Mouse (Mus musculus) spleen, postnatal 36 days (tissue): ENCODE data around the gene Gm13078.

Experiments used
- DNase-seq, 2 experiments: peaks; one replicate each; pipeline ENCODE4 v3.0.0; 2022; ENCODE audit warnings: low spot score in 2 of 2, mixed read lengths in 1 of 2

Gm13078 gene

DNA sequence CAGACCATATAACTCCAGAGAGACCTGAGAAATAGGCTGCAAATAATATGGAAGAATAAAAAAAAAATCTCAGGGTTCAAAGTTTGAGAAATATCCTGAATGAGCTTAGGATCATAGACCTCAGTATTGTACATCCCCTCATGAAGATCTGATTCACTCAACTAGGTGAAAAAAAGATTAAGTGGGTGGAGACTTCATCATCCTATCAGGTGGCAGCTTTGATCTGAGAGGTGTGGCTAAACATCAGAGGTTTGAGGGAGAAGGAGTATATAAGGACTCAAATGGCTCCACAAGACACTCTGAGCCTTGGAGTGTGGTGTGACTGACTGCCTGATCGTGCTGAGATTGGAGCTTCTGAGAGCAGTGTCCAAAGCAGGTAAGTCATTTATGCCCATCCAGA is at the start of gene Gm13078:
Gm13078 (plus strand) TSS at position 301 of the 400 bp plus-strand sequence.
- no peak for DNase-seq

DNA sequence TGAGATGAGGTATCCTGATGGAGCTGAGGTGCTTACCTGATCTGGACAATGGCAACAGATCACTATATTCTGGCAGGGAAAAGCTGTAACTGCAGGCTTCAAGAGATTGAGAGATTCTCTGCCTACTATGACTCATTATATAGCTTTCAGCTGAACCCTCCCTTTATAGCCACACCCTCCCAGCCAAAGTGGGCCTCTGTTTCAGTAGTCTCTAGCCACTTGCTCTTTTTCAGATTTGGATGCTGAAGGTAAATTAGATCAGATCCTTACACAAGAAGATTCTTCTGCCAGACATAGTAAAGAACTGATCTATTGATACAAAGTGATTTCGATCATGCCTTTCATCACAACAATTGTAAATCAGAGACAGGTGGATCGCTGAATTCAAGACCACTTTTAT is 16.6 kb upstream of the Gm13078 start, which contains the start of gene Gm13089:
Gm13089 (minus strand) TSS at position 101 of the 400 bp plus-strand sequence.
- DNase-seq: no peak
